Mouse (Mus musculus) frontal cortex, adult (tissue): ENCODE results near the gene Slc24a5.

Experiments
- ATAC-seq: cut with Nextera tagmentation; 2 replicates; pipeline ENCODE4 v1.9.2; 2017; ENCODE audit warnings: mild to moderate bottlenecking, moderate library complexity, mixed read lengths; ENCODE audit not compliant: low TSS enrichment

The Slc24a5 gene

GRCm38 (mm10) chr2:125119381-125120110, 51.6 kb downstream of the Slc24a5 start:
- 0 out of 2 replicates have a peak, but pooled peaks have one; percentile 18 for ATAC-seq

- ATAC-seq, result 0 out of 2 replicates have a peak, but pooled peaks have one; percentile 10
These were observed 54.3 kb downstream of the Slc24a5 start for GRCm38 (mm10) chr2:125122288-125122623.

- peak; percentile 62 for ATAC-seq
These were observed 54.9 kb downstream of the Slc24a5 start for GRCm38 (mm10) chr2:125122624-125123476.

- peak; percentile 82 for ATAC-seq
These were observed 55.5 kb downstream of the Slc24a5 start, which contains the start of gene Myef2 for GRCm38 (mm10) chr2:125123477-125123852. Myef2 (minus strand) TSS chr2:125123661.

- no peak for ATAC-seq
These were observed 57.9 kb downstream of the Slc24a5 start for GRCm38 (mm10) chr2:125125824-125126223.

- ATAC-seq, result no peak
These were observed 58.9 kb downstream of the Slc24a5 start for GRCm38 (mm10) chr2:125126792-125127191.

- no peak for ATAC-seq
These were observed 66.2 kb downstream of the Slc24a5 start for GRCm38 (mm10) chr2:125134113-125134512.

GRCm38 (mm10) chr2:125135903-125136811, 68.2 kb downstream of the Slc24a5 start, which contains the start of gene Ctxn2:
Ctxn2 (plus strand) TSS chr2:125136692.
- ATAC-seq, result peak; percentile 88

- ATAC-seq, result peak; percentile 60
These were observed 68.9 kb downstream of the Slc24a5 start for GRCm38 (mm10) chr2:125136846-125137245.
